Mouse (Mus musculus) macrophage (primary cell): ENCODE data around the gene C330007P06Rik. TPM values are rescaled to one million over a fixed set of nuclear protein-coding genes. Genes with fewer than 3 reads are reported as not detected.
A peak's percentile ranks its signal among the peaks of the same experiment; 100 is the strongest.

Source experiments
- H3K27ac ChIP-seq: fragments of 350-480 bp; formaldehyde crosslinking; 2 replicates; pipeline ENCODE4 v1.9.0; 2021
- H3K36me3 ChIP-seq: fragments of 350-480 bp; formaldehyde crosslinking; 2 replicates; pipeline ENCODE4 v1.9.0; 2021; ENCODE audit errors: inconsistent target
- H3K4me3 ChIP-seq: fragments of 350-480 bp; formaldehyde crosslinking; 2 replicates; pipeline ENCODE4 v1.9.0; 2021; ENCODE audit errors: inconsistent target
- H3K79me2 ChIP-seq: fragments of 350-480 bp; formaldehyde crosslinking; 2 replicates; pipeline ENCODE4 v1.9.0; 2021; ENCODE audit errors: inconsistent target
- WGBS: methylation state at CpG from one replicate; pipeline ENCODE4 v1.1.7; 2026; ENCODE audit warnings: inconsistent platforms; ENCODE audit not compliant: missing documents; 5-methylcytosine and 5-hydroxymethylcytosine counted together
- polyA plus RNA-seq: library from polyadenylated mRNA; stranded (reverse); fragments of 250-400 nt; gene quantifications from 3 replicates; pipeline ENCODE4 v1.2.4, GENCODE M21; 2018; ENCODE audit warnings: inconsistent platforms

The C330007P06Rik gene
- polyA plus RNA-seq, 1 experiment from 2014 or later = 43.3 TPM

DNA sequence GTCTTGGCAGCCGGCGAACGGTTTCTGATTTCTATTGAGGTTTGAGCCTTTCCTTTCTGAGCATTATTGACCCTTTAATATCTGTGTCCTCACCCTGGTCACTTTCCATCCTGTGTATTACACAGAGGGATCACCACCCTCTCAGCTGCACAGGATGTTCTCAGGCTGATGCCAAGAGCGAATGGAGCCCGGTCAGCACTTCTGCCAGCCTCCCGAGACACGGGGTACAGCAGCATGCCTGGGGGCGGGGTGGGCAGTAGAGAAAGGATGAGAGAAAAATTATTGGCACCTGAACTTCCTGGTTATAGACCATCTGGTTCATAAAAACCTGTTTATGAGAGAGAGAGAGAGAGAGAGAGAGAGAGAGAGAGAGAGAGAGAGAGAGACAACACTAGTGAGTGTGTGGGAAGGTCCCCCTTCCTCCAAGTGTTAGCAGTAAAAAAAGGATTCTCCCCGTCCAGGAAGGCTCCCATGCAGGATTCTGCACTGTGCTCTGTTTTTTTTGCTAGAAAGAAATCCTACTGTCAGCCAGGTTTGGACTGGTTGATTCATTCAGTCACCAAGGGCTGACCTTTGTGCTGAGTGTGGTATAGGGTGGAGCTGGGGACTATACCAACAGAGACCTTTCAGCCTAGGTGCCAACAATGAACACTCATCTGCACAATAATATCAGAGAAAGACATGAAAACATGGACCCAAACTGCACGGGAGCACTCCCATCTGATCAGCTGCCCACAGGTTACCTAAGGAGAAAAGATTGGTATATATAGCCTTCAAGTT lies 49.8 kb downstream of the C330007P06Rik start:
- Histone ChIP-seq H3K27ac (no peak overlapping the region), H3K4me3 (no peak overlapping the region)
- WGBS = 96% methylated on average over 9 of the region's 10 CpGs

DNA sequence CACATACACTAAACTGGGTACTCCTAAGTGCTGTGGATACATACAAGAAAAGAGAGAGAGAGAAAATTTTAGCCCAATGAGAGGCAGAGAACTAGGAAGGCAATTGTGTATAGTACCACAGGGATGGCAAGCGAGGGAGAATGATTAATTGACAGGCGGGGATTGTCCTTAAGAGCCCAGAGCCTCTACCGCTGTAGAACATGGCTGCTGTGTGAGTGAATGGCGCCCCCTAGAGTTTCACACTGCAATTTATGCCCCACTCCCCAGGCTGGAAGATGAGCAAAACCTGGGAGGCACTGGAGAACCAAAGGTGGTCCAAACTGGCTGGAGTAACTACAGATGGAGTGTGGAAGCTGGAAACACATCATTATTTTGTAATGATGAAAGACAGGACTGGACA lies 53.7 kb downstream of the C330007P06Rik start:
- Histone ChIP-seq H3K79me2 (no peaks in the 10 kb centered on the region), H3K27ac (no peak overlapping the region), H3K36me3 (no peaks in the 10 kb centered on the region), H3K4me3 (no peak overlapping the region)
- WGBS = 30% methylated on average over 4 of the region's 4 CpGs

More for the DNA sequence above, 49.8 kb downstream of the C330007P06Rik start:
- Histone ChIP-seq H3K79me2 (no peaks in the 10 kb centered on the region), H3K36me3 (no peaks in the 10 kb centered on the region)

DNA sequence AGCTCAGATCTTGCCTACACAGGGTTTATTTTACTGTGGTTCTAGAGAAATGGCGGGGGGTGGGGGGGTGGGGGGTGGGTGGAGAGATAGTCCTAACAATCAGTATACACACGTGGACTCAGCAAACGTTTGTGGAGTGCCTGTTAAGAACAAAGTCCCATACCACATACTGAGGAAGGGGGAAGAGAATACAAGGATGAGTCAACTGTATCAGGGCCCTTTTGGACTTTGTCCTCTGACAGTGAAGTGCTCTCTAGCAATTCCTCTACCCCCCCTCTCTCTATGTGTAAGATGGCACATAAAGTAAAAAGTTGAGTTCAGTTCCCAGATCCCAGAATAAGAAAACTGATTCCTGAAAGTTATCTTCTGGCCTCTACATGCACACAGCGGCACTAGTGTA lies 54.3 kb downstream of the C330007P06Rik start:
- Histone ChIP-seq H3K79me2 (no peaks in the 10 kb centered on the region), H3K4me3 (no peak overlapping the region), H3K36me3 (no peaks in the 10 kb centered on the region), H3K27ac (no peak overlapping the region)
- WGBS = 90% methylated on average over 2 of the region's 4 CpGs

DNA sequence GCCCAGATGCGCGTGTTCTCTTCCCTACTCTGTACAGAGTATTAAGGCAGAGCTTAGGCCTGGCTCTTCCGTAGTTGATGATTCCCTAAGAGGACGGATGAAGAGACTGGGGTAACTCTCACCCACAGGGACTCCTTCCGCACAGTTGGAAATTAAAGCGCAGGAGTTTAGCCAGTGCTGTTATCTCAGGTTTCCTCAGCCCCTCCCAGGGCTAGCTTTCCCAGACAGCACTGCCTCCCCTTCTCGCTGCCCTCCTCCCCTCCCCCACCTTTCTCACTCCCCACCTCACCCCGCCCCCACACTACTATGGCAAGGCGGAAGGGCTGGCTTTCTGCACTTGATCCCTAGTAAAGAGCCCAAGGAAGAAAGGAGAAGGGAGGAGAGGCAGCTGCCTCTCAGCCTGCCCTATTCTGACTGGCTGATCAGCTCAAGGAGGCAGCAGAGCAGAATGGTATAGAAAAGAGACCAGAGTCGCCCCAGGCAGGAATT lies 56.9 kb downstream of the C330007P06Rik start:
- H3K4me3 ChIP-seq = no peak overlapping the region
- whole genome bisulfite sequencing = 58% methylated on average over 8 of the region's 10 CpGs
- no peaks in the 10 kb centered on the region for H3K36me3 ChIP-seq
- H3K79me2 ChIP-seq = no peaks in the 10 kb centered on the region
- H3K27ac ChIP-seq = no peak overlapping the region

DNA sequence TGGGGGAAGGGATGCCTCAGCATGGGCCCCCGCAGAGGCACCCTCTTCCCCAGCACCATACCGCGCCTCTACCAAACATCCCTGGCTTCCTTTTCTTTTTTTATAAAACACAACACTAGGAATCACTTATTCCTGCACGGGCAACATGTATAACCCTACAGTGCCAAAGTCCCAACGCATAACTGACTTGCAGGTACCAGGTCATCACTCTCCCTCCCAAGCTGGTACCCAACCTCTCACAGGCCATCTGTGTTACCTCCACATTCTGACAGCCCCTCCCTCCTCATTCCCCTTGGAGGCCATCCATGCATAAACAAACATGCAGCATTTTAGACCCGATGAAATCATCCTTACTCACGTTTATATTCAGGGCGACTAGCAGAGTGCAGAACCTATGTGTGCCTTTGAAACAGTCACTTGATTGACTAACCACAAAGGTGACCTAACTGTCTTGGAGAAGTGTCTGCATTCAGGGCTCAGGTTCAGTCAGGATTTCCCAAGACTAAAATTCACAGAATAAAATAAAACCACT lies 57.5 kb downstream of the C330007P06Rik start:
- Histone ChIP-seq H3K27ac (no peak overlapping the region), H3K4me3 (no peak overlapping the region), H3K79me2 (no peaks in the 10 kb centered on the region), H3K36me3 (no peaks in the 10 kb centered on the region)
- 81% methylated on average over 8 of the region's 8 CpGs for WGBS

DNA sequence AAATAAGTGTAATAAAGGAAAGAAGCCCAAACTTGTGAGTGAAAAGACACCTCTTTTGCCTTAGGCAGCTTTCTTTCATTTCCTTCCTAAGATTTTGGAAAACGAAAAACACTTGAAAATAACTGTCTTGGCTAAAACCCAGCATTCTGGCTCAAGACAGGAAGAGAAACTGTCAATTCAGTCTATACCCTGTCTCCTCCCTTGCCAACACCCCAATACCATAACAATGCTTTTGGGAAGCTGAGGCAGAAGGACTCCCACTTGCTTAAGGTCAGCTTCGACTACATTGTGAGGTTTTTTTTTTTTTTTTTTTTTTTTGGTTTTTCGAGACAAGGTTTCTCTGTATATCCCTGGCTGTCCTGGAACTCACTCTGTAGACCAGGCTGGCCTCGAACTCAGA lies 58.5 kb downstream of the C330007P06Rik start:
- H3K36me3 ChIP-seq = no peaks in the 10 kb centered on the region
- no peaks in the 10 kb centered on the region for H3K79me2 ChIP-seq
- 31% methylated on average over 2 of the region's 4 CpGs for WGBS
- H3K4me3 ChIP-seq = no peak overlapping the region
- no peak overlapping the region for H3K27ac ChIP-seq

DNA sequence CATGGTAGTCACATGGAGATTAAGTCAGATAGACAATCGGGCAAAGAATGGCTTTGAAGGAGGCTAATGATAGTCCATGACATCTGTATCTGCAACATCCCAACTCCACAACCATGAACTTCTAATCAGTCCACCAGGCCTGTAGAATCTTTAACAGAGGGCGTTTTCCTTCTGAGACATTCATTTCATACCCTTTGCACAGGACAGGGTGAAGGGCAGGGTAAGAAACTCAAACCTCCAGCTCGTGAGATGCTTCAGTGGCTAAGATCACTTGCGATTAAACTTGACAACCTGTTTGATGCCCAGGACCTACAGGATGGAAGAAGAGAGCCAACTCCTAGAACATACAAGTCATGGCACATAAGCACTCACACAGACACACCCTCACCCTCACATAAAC lies 58.9 kb downstream of the C330007P06Rik start:
- Histone ChIP-seq H3K4me3 (no peak overlapping the region), H3K79me2 (no peaks in the 10 kb centered on the region), H3K36me3 (no peaks in the 10 kb centered on the region), H3K27ac (no peak overlapping the region)
- WGBS = 93% methylated on average over 4 of the region's 4 CpGs

DNA sequence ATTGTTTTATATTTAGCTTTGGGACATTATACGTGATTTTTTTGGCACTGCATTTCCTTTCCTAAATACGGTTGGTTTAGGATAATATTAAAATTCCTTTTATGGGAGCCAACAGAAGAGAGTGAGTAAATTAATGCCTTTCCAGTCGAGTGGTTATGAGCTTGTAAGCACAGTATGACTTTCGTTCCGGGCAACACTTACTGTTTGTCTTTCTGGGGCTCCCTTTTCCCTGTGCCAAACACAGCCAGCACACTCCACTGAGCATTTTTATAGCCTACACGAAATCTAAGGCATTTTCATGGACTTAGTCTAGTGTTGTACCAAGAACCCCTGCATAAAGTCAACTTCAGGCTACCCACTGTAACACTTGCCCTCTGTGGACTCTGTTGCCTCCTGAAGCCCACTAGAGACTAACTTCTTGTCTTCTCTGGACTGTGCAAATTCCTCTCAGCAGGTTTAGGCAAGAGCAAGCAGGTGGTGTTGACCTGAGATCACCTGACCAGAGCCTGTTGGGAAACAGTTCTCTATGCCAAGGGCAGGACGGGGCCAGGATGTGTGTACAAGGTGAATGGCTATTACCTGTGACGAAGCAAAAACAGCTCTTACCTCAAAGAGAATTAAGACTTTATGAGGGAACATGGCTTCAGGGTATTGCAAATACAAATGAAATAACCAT lies 59.6 kb downstream of the C330007P06Rik start:
- Histone ChIP-seq H3K4me3 (no peak overlapping the region), H3K27ac (no peak overlapping the region), H3K79me2 (no peaks in the 10 kb centered on the region), H3K36me3 (no peaks in the 10 kb centered on the region)
- WGBS = 96% methylated on average over 8 of the region's 8 CpGs

DNA sequence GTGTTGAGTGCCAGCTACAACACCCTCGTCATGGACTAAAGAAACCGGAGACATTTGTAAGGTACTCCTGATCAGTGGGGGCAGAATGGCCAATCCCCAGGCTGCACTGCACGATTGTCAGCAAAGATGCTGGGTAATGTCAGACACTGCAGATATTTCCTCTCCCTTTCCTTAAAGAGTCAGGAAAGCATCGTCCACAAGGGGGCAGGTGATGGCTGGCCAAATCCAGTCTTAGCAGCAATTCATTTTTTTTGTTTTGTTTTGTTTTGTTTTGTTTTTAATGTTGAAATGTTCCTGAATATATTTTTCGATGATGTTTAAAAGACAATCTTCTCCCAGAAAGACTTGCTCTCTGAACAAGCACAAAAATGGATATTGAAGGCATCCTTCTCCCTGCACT lies 62.5 kb downstream of the C330007P06Rik start:
- 49% methylated on average over 5 of the region's 5 CpGs for WGBS

DNA sequence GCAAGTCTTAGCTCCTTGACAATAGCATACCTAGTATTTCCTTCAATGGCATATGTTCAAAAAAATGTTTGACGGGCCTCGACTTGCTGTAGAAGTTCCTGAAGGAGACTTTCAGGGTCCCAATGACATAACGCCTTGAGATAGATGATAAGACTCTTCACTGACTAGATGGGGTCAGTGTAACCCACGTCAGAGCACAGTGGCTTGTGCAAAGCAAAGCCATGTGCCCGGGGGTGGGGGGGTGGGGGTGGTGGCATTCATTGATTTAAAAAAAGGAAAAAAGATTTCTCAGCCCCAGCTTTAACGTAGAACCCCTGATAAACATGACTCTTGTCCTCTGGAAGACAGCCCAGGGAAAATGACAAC lies 65.6 kb downstream of the C330007P06Rik start:
- Histone ChIP-seq H3K36me3 (no peaks in the 10 kb centered on the region), H3K27ac (no peak overlapping the region), H3K4me3 (no peak overlapping the region), H3K79me2 (no peaks in the 10 kb centered on the region)
- 50% methylated on average over 4 of the region's 6 CpGs for WGBS

More for the DNA sequence above, 62.5 kb downstream of the C330007P06Rik start:
- no peaks in the 10 kb centered on the region for H3K79me2 ChIP-seq
- H3K27ac ChIP-seq = no peak overlapping the region
- H3K36me3 ChIP-seq = no peaks in the 10 kb centered on the region
- H3K4me3 ChIP-seq = no peak overlapping the region

DNA sequence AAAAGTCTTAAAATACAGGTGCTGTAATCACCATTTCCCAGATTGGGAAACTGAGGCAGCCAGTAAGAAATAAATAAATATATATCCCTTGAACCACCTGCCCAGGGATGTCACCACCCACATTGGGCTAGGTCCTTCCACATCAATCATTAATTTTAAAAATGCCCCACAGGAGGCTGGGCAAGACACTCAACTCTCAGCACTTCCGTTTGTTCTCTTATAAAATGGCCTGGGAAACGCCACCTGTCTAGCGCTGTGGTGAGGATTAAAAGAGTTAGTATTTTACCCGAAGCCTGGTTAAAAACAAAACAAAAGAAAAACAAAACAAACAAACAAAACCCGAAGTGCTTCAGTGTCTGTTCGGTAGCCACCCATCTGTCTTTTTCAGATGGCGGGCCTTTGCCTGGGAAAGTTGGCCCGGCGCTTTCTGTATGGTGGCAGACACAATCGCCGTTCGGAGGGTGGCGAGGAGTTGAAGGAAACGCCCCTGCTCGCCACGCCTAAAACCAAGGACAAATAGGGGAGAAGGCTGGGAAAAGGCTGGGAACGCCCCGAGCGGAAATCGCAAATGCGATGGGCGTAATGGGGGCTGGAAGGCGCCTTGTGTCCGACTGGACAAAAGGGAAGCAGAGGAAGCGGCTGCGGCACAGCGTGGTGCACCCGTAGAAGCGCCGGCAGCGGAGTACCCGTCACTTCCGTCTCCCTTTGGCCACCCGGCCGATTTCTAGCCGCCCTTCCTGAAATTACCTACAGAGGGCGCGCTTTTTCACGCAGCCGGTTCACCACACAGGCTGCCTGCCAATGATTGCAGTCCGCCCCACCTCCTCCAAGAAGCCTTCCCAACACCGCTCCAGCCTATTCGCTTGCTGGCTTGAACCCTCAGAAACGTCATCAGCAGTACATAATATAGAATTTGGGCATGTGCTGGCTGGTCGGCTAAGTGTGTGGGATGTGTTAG lies 66.3 kb downstream of the C330007P06Rik start:
- H3K27ac ChIP-seq = peak overlapping the region; percentile 40
- H3K36me3 ChIP-seq = no peaks in the 10 kb centered on the region
- no peaks in the 10 kb centered on the region for H3K79me2 ChIP-seq
- 19% methylated on average over 38 of the region's 45 CpGs for WGBS
- peak overlapping the region; percentile 29 for H3K4me3 ChIP-seq

DNA sequence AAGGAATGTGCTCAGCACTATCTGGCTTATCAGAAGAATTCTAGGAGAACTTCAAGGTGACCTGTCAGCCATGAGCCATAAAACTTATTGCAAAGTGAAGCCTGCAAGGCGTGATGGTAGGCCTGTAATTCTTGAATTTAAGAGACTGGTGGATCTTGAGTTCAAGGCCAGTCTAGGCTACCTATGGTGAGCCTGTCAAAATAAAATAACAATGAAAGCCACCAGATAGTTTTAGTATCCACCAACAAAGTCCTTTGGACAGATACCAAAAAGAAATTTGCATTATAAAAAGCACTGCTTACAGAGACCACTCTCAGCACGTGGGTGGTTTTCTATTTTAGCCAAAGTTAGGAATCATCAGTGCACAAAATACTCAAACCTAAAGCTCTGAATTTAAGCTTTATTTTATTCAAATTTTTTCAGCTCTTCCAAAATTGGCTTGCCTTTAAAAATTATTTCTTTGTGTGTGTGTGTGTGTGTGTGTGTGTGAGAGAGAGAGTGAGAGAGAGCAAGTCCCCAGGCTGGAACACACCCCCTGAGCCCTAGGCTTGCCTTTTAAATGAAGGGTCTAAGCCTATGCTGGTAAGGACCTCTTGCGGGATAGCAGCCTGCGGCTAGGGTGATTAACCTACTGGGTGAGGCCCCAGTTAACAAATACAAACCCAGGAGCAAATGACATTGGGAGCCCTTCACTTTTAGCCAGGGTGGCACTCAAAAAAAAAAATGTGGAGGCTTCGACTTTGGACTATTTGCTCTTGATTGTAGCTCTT lies 68.3 kb downstream of the C330007P06Rik start:
- WGBS = 88% methylated on average over 5 of the region's 5 CpGs
- Histone ChIP-seq H3K36me3 (no peaks in the 10 kb centered on the region), H3K79me2 (no peaks in the 10 kb centered on the region), H3K4me3 (no peak overlapping the region), H3K27ac (no peak overlapping the region)

DNA sequence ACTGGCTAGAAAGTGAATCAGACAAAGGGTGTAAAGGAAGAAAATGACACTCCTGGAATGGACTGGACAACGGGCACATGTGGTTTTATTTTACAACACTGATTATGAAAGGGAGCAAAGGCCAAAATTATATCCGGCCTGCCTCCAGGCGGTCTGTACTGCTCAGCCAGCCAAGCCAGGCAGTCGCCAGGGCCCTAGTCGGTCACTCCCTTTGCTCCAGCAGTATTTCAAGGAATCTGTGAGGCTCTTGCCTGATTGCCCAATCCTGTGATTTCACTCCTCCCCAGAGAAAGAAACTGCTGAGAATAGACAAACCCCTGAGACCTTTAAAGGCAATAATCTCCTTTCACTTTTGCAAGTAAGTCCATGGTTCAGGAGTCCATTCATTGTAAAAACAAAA lies 69.7 kb downstream of the C330007P06Rik start:
- 63% methylated on average over 5 of the region's 5 CpGs for WGBS
- peak overlapping the region; percentile 13; the same call in 1 of the 2 replicates for H3K27ac ChIP-seq
- H3K36me3 ChIP-seq = no peaks in the 10 kb centered on the region
- H3K79me2 ChIP-seq = no peaks in the 10 kb centered on the region
- H3K4me3 ChIP-seq = no peak overlapping the region

DNA sequence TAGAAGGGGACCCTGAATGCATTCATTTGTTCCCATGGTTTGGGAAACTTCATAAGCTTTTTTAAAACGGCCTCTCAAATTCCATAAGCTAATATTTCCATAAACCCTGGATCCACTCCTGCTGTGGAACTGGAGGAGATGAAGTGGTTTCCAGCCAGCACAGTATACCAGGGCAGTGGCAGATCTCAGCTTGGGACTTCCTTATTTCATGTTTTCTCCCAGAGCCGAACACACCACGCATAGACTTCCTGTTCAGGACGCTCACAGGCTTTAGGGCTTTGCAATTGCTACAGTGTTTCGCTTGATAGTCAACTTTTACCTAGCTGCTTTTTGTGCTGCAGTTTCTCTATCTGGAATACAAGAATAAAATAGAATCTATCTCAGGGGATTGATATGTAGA lies 70.7 kb downstream of the C330007P06Rik start:
- H3K4me3 ChIP-seq = no peak overlapping the region
- peak overlapping the region; percentile 51 for H3K27ac ChIP-seq
- H3K79me2 ChIP-seq = no peaks in the 10 kb centered on the region
- H3K36me3 ChIP-seq = no peaks in the 10 kb centered on the region
- WGBS = 28% methylated on average over 5 of the region's 5 CpGs
